Mouse (Mus musculus): ENCODE measurements around the gene Dab2ip. TPM values are rescaled to one million over a fixed set of nuclear protein-coding genes. Genes with fewer than 3 reads are reported as not detected.

The Dab2ip gene
- total and polyA plus RNA-seq, 3 experiments: 0.02 to 2.2 (median 0.16) TPM

GRCm38 (mm10) chr2:35614411-35614810 lies 56.3 kb downstream of the Dab2ip start:
- TF ChIP-seq TAL1 (conservative IDR thresholded peaks at IDR 0.05; ENCODE audit: low read depth, low read length): no peak
- TF ChIP-seq GATA2 (IDR thresholded peaks at IDR 0.05; ENCODE audit: borderline replicate concordance, low read depth, low read length): no peak
- no peak for TF ChIP-seq GATA1 (IDR thresholded peaks at IDR 0.05; ENCODE audit: borderline replicate concordance, low read length)
- TF ChIP-seq POLR2AphosphoS5 (IDR thresholded peaks at IDR 0.05; ENCODE audit: insufficient replicate concordance, low read depth, low read length): no peak
- no peak for TF ChIP-seq CTCF (IDR thresholded peaks at IDR 0.05; ENCODE audit: low read depth, low read length)
- DNase-seq (ENCODE audit: low spot score) (no peak), ATAC-seq (ENCODE audit: extremely low read depth, insufficient number of reproducible peaks, low FRiP score, poor library complexity, severe bottlenecking) (no peak)
- Histone ChIP-seq H3K4me3 (ENCODE audit: low read depth, low read length) (no peak overlapping the region), H3K4me1 (ENCODE audit: insufficient read depth, low read depth, low read length) (no peaks in the 10 kb centered on the region), H3K27me3 (ENCODE audit: insufficient read depth, low read length) (peaks cover 42% of the 10 kb centered on the region), H3K9me3 (replicated peaks) (no peaks in the 10 kb centered on the region), H3K36me3 (replicated peaks) (no peaks in the 10 kb centered on the region)

GRCm38 (mm10) chr2:35615366-35615765 lies 57.3 kb downstream of the Dab2ip start:
- ATAC-seq (ENCODE audit: extremely low read depth, insufficient number of reproducible peaks, low FRiP score, poor library complexity, severe bottlenecking) (no peak), DNase-seq (ENCODE audit: low spot score) (no peak)
- Histone ChIP-seq H3K36me3 (replicated peaks) (no peaks in the 10 kb centered on the region), H3K9me3 (replicated peaks) (no peaks in the 10 kb centered on the region), H3K27me3 (ENCODE audit: insufficient read depth, low read length) (peaks cover 45% of the 10 kb centered on the region), H3K4me1 (ENCODE audit: insufficient read depth, low read depth, low read length) (no peaks in the 10 kb centered on the region), H3K4me3 (ENCODE audit: low read depth, low read length) (no peak overlapping the region)
- TF ChIP-seq TAL1 (conservative IDR thresholded peaks at IDR 0.05; ENCODE audit: low read depth, low read length) (no peak), POLR2AphosphoS5 (IDR thresholded peaks at IDR 0.05; ENCODE audit: insufficient replicate concordance, low read depth, low read length) (no peak), GATA2 (IDR thresholded peaks at IDR 0.05; ENCODE audit: borderline replicate concordance, low read depth, low read length) (no peak), CTCF (IDR thresholded peaks at IDR 0.05; ENCODE audit: low read depth, low read length) (no peak), GATA1 (IDR thresholded peaks at IDR 0.05; ENCODE audit: borderline replicate concordance, low read length) (no peak)

GRCm38 (mm10) chr2:35615977-35616376 lies 57.9 kb downstream of the Dab2ip start:
- no peak for ATAC-seq (ENCODE audit: extremely low read depth, insufficient number of reproducible peaks, low FRiP score, poor library complexity, severe bottlenecking)
- no peaks in the 10 kb centered on the region for H3K36me3 ChIP-seq (replicated peaks)
- no peak overlapping the region for H3K4me3 ChIP-seq (ENCODE audit: low read depth, low read length)
- no peak for DNase-seq (ENCODE audit: low spot score)
- no peak for TF ChIP-seq GATA2 (IDR thresholded peaks at IDR 0.05; ENCODE audit: borderline replicate concordance, low read depth, low read length)
- no peak for TF ChIP-seq GATA1 (IDR thresholded peaks at IDR 0.05; ENCODE audit: borderline replicate concordance, low read length)
- TF ChIP-seq TAL1 (conservative IDR thresholded peaks at IDR 0.05; ENCODE audit: low read depth, low read length): no peak
- TF ChIP-seq CTCF (IDR thresholded peaks at IDR 0.05; ENCODE audit: low read depth, low read length): no peak
- no peak for TF ChIP-seq POLR2AphosphoS5 (IDR thresholded peaks at IDR 0.05; ENCODE audit: insufficient replicate concordance, low read depth, low read length)
- H3K27me3 ChIP-seq (ENCODE audit: insufficient read depth, low read length): peaks cover 42% of the 10 kb centered on the region
- H3K9me3 ChIP-seq (replicated peaks): no peaks in the 10 kb centered on the region
- H3K4me1 ChIP-seq (ENCODE audit: insufficient read depth, low read depth, low read length): no peaks in the 10 kb centered on the region

- DNase-seq (ENCODE audit: low spot score) (no peak), ATAC-seq (ENCODE audit: extremely low read depth, insufficient number of reproducible peaks, low FRiP score, poor library complexity, severe bottlenecking) (no peak)
- H3K4me1 ChIP-seq (ENCODE audit: insufficient read depth, low read depth, low read length): no peaks in the 10 kb centered on the region
These were observed 59.0 kb downstream of the Dab2ip start for GRCm38 (mm10) chr2:35616891-35617658.

GRCm38 (mm10) chr2:35618981-35619380 lies 60.9 kb downstream of the Dab2ip start:
- Histone ChIP-seq H3K27me3 (ENCODE audit: insufficient read depth, low read length) (peaks cover 36% of the 10 kb centered on the region), H3K4me3 (ENCODE audit: low read depth, low read length) (no peak overlapping the region), H3K9me3 (replicated peaks) (no peaks in the 10 kb centered on the region), H3K36me3 (replicated peaks) (no peaks in the 10 kb centered on the region), H3K4me1 (ENCODE audit: insufficient read depth, low read depth, low read length) (no peaks in the 10 kb centered on the region)
- ATAC-seq (ENCODE audit: extremely low read depth, insufficient number of reproducible peaks, low FRiP score, poor library complexity, severe bottlenecking) (no peak), DNase-seq (ENCODE audit: low spot score) (no peak)
- TF ChIP-seq GATA1 (IDR thresholded peaks at IDR 0.05; ENCODE audit: borderline replicate concordance, low read length) (no peak), POLR2AphosphoS5 (IDR thresholded peaks at IDR 0.05; ENCODE audit: insufficient replicate concordance, low read depth, low read length) (no peak), GATA2 (IDR thresholded peaks at IDR 0.05; ENCODE audit: borderline replicate concordance, low read depth, low read length) (no peak), CTCF (IDR thresholded peaks at IDR 0.05; ENCODE audit: low read depth, low read length) (no peak)

More at GRCm38 (mm10) chr2:35616891-35617658, 59.0 kb downstream of the Dab2ip start:
- no peaks in the 10 kb centered on the region for H3K9me3 ChIP-seq (replicated peaks)
- H3K27me3 ChIP-seq (ENCODE audit: insufficient read depth, low read length): peaks cover 41% of the 10 kb centered on the region
- TF ChIP-seq GATA1 (IDR thresholded peaks at IDR 0.05; ENCODE audit: borderline replicate concordance, low read length) (no peak), POLR2AphosphoS5 (IDR thresholded peaks at IDR 0.05; ENCODE audit: insufficient replicate concordance, low read depth, low read length) (no peak), CTCF (IDR thresholded peaks at IDR 0.05; ENCODE audit: low read depth, low read length) (no peak), TAL1 (conservative IDR thresholded peaks at IDR 0.05; ENCODE audit: low read depth, low read length) (no peak), GATA2 (IDR thresholded peaks at IDR 0.05; ENCODE audit: borderline replicate concordance, low read depth, low read length) (no peak)
- H3K36me3 ChIP-seq (replicated peaks): no peaks in the 10 kb centered on the region
- no peak overlapping the region for H3K4me3 ChIP-seq (ENCODE audit: low read depth, low read length)

- H3K9me3 ChIP-seq (replicated peaks): no peaks in the 10 kb centered on the region
- DNase-seq (ENCODE audit: low spot score) (no peak), ATAC-seq (ENCODE audit: extremely low read depth, insufficient number of reproducible peaks, low FRiP score, poor library complexity, severe bottlenecking) (no peak)
- TF ChIP-seq CTCF (IDR thresholded peaks at IDR 0.05; ENCODE audit: low read depth, low read length): no peak
- no peaks in the 10 kb centered on the region for H3K36me3 ChIP-seq (replicated peaks)
- peaks cover 31% of the 10 kb centered on the region for H3K27me3 ChIP-seq (ENCODE audit: insufficient read depth, low read length)
- H3K4me1 ChIP-seq (ENCODE audit: insufficient read depth, low read depth, low read length): no peaks in the 10 kb centered on the region
- no peak overlapping the region for H3K4me3 ChIP-seq (ENCODE audit: low read depth, low read length)
These were observed 61.5 kb downstream of the Dab2ip start for GRCm38 (mm10) chr2:35619532-35619931.

Data from G1E (cell line).